Mouse (Mus musculus) forebrain, embryonic 11.5 days (tissue): ENCODE results near the gene Gm43720. TPM values are rescaled to one million over a fixed set of nuclear protein-coding genes. Genes with fewer than 3 reads are reported as not detected.

ENCODE experiments used
- ATAC-seq: fragments of 200-750 bp; cut with Nextera tagmentation; replicated peaks from 2 replicates; pipeline ENCODE4 v1.8.0; 2017; ENCODE audit warnings: moderate TSS enrichment; ENCODE audit not compliant: low FRiP score
- DNase-seq: peaks from one replicate; pipeline ENCODE4 v3.0.0-alpha.2; 2017; ENCODE audit warnings: low spot score
- H3K27ac ChIP-seq: fragments of 300-500 bp; sonication (generic); 2 replicates; pipeline ENCODE4 v1.5.1; 2014; ENCODE audit warnings: low read depth, low read length
- H3K27me3 ChIP-seq: fragments of 300-500 bp; sonication (generic); 2 replicates; pipeline ENCODE4 v1.6.1; 2014; ENCODE audit warnings: mild to moderate bottlenecking, low read length, mixed read lengths; ENCODE audit not compliant: control insufficient read depth, insufficient read depth
- H3K36me3 ChIP-seq: fragments of 300-500 bp; sonication (generic); 2 replicates; pipeline ENCODE4 v1.6.1; 2014; ENCODE audit warnings: mild to moderate bottlenecking, low read length, moderate library complexity, mixed read lengths; ENCODE audit not compliant: control insufficient read depth, insufficient read depth
- H3K4me1 ChIP-seq: fragments of 300-500 bp; sonication (generic); replicated peaks from 2 replicates; pipeline ENCODE4 v1.6.1; 2014; ENCODE audit warnings: low read length, mixed read lengths; ENCODE audit not compliant: control insufficient read depth, insufficient read depth
- H3K4me2 ChIP-seq: fragments of 300-500 bp; sonication (generic); 2 replicates; pipeline ENCODE4 v1.6.1; 2014; ENCODE audit warnings: low read depth, mild to moderate bottlenecking, low read length, moderate library complexity, mixed read lengths; ENCODE audit not compliant: severe bottlenecking
- H3K4me3 ChIP-seq: fragments of 300-500 bp; sonication (generic); 2 replicates; pipeline ENCODE4 v1.5.1; 2014; ENCODE audit warnings: low read depth, low read length
- H3K9ac ChIP-seq: fragments of 300-500 bp; sonication (generic); 2 replicates; pipeline ENCODE4 v1.6.1; 2014; ENCODE audit warnings: low read length
- H3K9me3 ChIP-seq: fragments of 300-500 bp; sonication (generic); 2 replicates; pipeline ENCODE4 v1.6.1; 2016; ENCODE audit warnings: low read length, mixed read lengths; ENCODE audit not compliant: control insufficient read depth
- WGBS: fragments of 180-500 bp; shearing (Covaris S2); extraction: QIAGEN DNeasy Blood & Tissue Kit; methylation state at CpG from one replicate; pipeline ENCODE4 v1.1.7; 2014; 5-methylcytosine and 5-hydroxymethylcytosine counted together
- polyA plus RNA-seq: library from polyadenylated mRNA; unstranded; fragments of >200 nt; fragmentation: Nextera tagmentation; extraction: Ambion mirVana; gene quantifications from 2 replicates; pipeline ENCODE4 v1.2.1, GENCODE M21; 2014

Gene Gm43720
- polyA plus RNA-seq, 1 experiment from 2014 or later = 0.05 TPM

GRCm38 (mm10) chr5:138258993-138259392, 20.8 kb downstream of the Gm43720 start:
- Histone ChIP-seq H3K4me2 (no peak overlapping the region), H3K9me3 (no peaks in the 10 kb centered on the region), H3K4me1 (peaks cover 9% of the 10 kb centered on the region), H3K9ac (no peak overlapping the region), H3K36me3 (peaks cover 4% of the 10 kb centered on the region; the same call in 1 of the 2 replicates), H3K27ac (no peak overlapping the region), H3K4me3 (no peak overlapping the region), H3K27me3 (no peaks in the 10 kb centered on the region)
- WGBS = 75% methylated on average over 7 of the region's 7 CpGs
- no peak for DNase-seq
- no peak for ATAC-seq

DNA sequence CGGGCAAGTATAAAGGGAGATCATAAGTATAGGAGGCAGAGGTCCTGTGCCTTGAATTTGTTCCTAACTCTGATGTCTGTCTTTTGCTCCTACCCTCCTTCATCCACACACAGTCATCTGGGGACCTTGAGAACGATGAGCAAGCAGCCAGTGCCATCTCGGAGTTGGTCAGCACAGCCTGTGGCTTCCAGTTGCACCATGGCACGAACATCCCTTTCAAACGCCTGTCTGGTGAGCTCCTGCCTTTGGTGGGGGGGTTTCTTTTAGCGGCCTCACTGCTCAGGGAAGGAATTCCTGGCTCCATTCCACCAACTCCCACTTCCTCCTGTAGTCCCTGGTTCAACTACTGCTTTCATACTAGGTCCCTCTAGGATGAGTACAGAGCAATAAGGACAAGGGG, 21.2 kb downstream of the Gm43720 start:
- Histone ChIP-seq H3K9me3 (no peaks in the 10 kb centered on the region), H3K27me3 (no peaks in the 10 kb centered on the region), H3K27ac (no peak overlapping the region), H3K4me2 (no peak overlapping the region), H3K4me3 (no peak overlapping the region), H3K36me3 (peaks cover 4% of the 10 kb centered on the region; the same call in 1 of the 2 replicates), H3K9ac (no peak overlapping the region), H3K4me1 (peaks cover 9% of the 10 kb centered on the region)
- DNase-seq (no peak), ATAC-seq (no peak)
- WGBS = 93% methylated on average over 6 of the region's 6 CpGs

DNA sequence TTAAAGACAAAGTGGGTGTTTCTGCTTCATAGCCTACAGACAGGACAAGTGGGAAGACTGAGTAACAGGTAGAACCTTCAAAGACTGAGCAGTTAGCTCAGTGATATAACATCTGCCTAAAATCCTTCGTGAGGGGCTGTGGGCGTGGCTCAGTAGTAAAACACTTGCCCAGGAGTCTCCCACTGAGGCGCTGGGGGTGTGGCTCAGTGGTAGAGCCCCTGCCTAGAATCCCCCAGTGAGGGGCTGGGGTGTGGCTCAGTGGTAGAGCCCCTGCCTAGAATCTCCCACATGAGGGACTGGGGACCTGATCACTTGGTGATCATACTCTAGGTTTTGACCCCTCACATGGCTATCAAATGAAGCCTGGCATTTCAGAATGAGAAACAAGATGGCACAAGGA, 21.7 kb downstream of the Gm43720 start:
- H3K9ac ChIP-seq = no peak overlapping the region
- WGBS = 84% methylated on average over 3 of the region's 3 CpGs
- no peak overlapping the region for H3K4me2 ChIP-seq
- H3K36me3 ChIP-seq = peaks cover 4% of the 10 kb centered on the region; the same call in 1 of the 2 replicates
- no peak overlapping the region for H3K27ac ChIP-seq
- H3K27me3 ChIP-seq = no peaks in the 10 kb centered on the region
- ATAC-seq (no peak), DNase-seq (no peak)
- no peaks in the 10 kb centered on the region for H3K9me3 ChIP-seq
- peaks cover 7% of the 10 kb centered on the region for H3K4me1 ChIP-seq
- H3K4me3 ChIP-seq = no peak overlapping the region

- H3K9ac ChIP-seq = no peak overlapping the region
- H3K9me3 ChIP-seq = no peaks in the 10 kb centered on the region
- WGBS = 94% methylated on average over 4 of the region's 4 CpGs
These were observed 22.2 kb downstream of the Gm43720 start for GRCm38 (mm10) chr5:138257585-138257978.

DNA sequence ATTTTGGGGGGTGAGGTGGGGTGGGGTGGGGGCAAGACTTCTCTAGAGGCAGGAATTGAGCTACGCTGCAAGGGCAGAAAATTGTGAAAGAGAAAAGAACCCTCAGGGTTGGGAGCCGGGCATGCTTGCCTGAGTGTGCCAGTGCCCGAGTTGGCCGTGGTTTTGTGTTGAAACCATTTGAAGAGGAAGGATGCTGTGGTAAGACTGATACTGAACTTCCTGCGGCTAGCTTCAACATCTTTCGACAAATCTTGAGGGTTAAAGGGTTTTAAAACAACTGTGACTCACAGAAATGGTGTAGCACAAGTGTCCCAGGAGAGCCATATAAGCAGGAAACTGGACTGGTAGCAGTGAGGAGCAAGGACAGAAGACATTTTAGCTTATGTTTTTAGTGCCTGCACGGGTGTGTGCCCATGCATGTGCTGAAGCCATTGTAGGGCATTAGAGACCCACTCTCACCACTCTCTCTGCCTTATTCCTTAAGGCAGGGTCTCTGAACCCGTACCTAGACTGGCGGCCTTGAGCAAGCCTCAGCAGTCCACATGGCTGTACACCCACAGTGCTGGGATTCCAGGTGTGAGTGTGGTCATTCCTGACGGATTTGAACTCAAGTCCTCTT, 22.7 kb downstream of the Gm43720 start:
- H3K36me3 ChIP-seq = peaks cover 4% of the 10 kb centered on the region; the same call in 1 of the 2 replicates
- no peak for ATAC-seq
- H3K9ac ChIP-seq = no peak overlapping the region
- no peaks in the 10 kb centered on the region for H3K27me3 ChIP-seq
- no peak for DNase-seq
- H3K9me3 ChIP-seq = no peaks in the 10 kb centered on the region
- H3K4me2 ChIP-seq = no peak overlapping the region
- WGBS = 89% methylated on average over 10 of the region's 10 CpGs
- no peak overlapping the region for H3K4me3 ChIP-seq
- peaks cover 3% of the 10 kb centered on the region for H3K4me1 ChIP-seq
- H3K27ac ChIP-seq = no peak overlapping the region

More at GRCm38 (mm10) chr5:138257585-138257978, 22.2 kb downstream of the Gm43720 start:
- DNase-seq = no peak
- no peak overlapping the region for H3K4me3 ChIP-seq
- no peaks in the 10 kb centered on the region for H3K27me3 ChIP-seq
- H3K36me3 ChIP-seq = peaks cover 4% of the 10 kb centered on the region; the same call in 1 of the 2 replicates
- no peak for ATAC-seq
- H3K27ac ChIP-seq = no peak overlapping the region
- H3K4me2 ChIP-seq = no peak overlapping the region
- H3K4me1 ChIP-seq = peaks cover 3% of the 10 kb centered on the region

- H3K4me3 ChIP-seq = peak overlapping the region; percentile 68
- peaks cover 3% of the 10 kb centered on the region for H3K4me1 ChIP-seq
- H3K27ac ChIP-seq = 0 out of 2 replicates have a peak overlapping the region, but pooled peaks have one; percentile 37
- WGBS = 29% methylated on average over 7 of the region's 7 CpGs
- H3K36me3 ChIP-seq = peaks cover 4% of the 10 kb centered on the region; the same call in 1 of the 2 replicates
- H3K27me3 ChIP-seq = no peaks in the 10 kb centered on the region
- no peaks in the 10 kb centered on the region for H3K9me3 ChIP-seq
- H3K4me2 ChIP-seq = peak overlapping the region; percentile 65
- ATAC-seq (no peak; the same call in 1 of the 2 replicates), DNase-seq (no peak)
- peak overlapping the region; percentile 61 for H3K9ac ChIP-seq
These were observed 23.7 kb downstream of the Gm43720 start for GRCm38 (mm10) chr5:138256094-138256467.

DNA sequence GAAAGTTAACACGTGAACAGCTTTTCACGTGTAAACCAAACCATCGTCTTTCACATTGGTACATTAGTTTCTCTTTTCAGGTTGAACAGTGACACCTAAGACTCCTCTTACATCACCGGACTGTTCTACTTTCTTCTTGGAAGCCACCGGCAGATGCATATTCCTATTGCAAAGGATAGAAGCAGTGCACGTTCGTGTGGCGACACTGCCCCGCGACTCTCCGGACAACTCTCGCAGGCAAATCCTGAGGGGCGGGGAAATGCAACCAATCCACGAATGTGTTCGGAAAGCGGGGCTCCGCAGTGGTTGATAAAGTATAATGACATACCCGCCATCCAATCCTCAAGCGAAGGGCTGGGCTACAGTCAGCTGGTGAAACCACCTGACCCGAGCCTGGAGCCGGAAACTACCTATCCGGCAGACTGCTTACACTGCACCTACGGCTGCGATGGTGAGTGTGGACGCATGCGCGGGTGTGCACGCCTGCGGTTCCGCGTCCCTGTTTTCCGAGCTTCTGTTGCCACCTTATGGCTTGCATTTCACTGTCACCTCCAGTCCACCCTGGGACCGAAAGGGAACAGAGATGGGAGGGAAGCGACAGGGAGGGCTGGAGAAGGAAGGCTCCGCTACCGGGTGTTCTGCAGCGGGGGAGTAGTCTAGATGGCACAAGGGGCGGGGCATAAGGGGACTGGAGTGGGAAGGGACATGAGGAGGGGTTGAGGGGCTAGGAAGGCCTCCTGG, 24.2 kb downstream of the Gm43720 start, which contains the start of gene Lamtor4:
Gene Lamtor4 (plus strand): TSS at position 130 of the 741 bp plus-strand sequence.
- Histone ChIP-seq H3K27ac (0 out of 2 replicates have a peak within 1 kb of the TSS, but pooled peaks have one; percentile 37), H3K27me3 (no peaks in the 10 kb centered on the region), H3K4me1 (peaks cover 3% of the 10 kb centered on the region), H3K4me2 (peak within 1 kb of the TSS; percentile 65), H3K36me3 (peaks cover 4% of the 10 kb centered on the region; the same call in 1 of the 2 replicates), H3K9ac (peak within 1 kb of the TSS; percentile 61), H3K9me3 (no peaks in the 10 kb centered on the region), H3K4me3 (peak within 1 kb of the TSS; percentile 68)
- DNase-seq = peak; percentile 92
- peak; percentile 100 for ATAC-seq
- WGBS = under 1% methylated on average over 38 of the region's 38 CpGs

DNA sequence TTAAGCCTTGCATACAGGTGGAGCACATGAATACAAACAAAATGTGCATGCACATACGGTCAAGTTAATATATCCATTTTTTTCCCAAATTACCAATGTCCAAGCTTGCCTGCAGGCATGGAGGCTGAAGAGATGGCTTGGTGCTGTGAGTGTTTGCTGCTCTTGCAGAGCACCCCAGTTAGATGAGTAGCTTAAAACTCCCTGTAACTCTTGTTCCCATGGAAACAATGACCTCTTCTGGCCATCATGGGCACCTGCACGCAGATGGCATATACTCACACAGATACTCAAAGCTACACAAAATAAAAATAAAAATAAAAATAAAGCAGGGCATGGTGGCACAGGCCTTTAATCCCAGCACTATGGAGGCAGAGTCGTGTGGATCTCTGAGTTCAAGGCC, 26.7 kb downstream of the Gm43720 start:
- DNase-seq = no peak
- ATAC-seq = no peak
- no peaks in the 10 kb centered on the region for H3K9me3 ChIP-seq
- H3K4me3 ChIP-seq = no peak overlapping the region
- H3K27ac ChIP-seq = no peak overlapping the region
- H3K9ac ChIP-seq = no peak overlapping the region
- WGBS = 91% methylated on average over 3 of the region's 3 CpGs
- no peaks in the 10 kb centered on the region for H3K36me3 ChIP-seq
- H3K4me1 ChIP-seq = peaks cover 3% of the 10 kb centered on the region
- H3K4me2 ChIP-seq = no peak overlapping the region
- H3K27me3 ChIP-seq = no peaks in the 10 kb centered on the region
